Mouse (Mus musculus) lung, adult 18-20 months (tissue): Measurements from ENCODE around the gene Ift88.

Experiments
- DNase-seq, 2 experiments: peaks; one replicate each; pipeline ENCODE4 v3.0.0; 2022; ENCODE audit warnings: mixed read lengths in 2 of 2

Ift88 gene

DNA sequence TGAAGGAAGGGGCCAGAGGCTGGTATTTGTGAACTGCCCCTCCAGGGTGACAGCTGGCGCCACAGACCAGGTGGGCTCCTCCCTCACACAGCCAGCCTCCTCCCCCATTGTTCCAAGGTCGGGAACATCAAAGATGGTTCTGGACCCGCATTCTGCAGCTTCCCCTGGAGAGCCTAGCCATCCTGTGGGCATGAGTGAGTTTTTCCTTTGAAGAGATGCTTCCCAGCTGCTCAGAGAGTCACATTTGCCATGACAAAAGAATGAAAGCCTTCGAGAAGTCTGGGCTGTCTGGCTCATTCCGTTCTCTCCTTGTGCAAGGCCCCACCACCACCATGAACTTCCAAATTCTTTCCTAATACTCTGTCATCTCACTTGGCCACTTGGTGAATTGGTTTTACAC is 110.5 kb downstream of the Ift88 start:
- DNase-seq, result peak in 1 of 2 experiments; percentile 51

DNA sequence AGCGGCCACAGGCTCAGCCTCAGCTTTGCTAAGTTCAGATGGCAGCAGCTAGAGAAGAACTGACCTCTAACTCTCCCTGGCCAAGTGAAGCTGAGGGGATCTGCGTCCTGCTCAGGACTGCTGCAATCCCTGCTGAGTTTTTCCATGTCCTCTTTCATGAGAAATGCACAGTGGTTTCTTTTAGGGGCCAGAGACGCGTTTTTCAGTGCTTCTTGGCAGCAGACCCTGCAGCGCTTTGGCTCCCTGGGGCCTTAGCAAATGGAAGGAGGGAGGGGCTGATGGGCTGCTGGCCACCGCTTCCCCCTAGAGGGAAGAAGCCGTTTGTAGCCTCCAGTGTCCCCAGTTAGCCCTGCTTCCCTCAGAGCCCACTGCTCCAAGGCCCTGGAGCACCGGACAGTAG is 111.1 kb downstream of the Ift88 start:
- DNase-seq, result no peak

DNA sequence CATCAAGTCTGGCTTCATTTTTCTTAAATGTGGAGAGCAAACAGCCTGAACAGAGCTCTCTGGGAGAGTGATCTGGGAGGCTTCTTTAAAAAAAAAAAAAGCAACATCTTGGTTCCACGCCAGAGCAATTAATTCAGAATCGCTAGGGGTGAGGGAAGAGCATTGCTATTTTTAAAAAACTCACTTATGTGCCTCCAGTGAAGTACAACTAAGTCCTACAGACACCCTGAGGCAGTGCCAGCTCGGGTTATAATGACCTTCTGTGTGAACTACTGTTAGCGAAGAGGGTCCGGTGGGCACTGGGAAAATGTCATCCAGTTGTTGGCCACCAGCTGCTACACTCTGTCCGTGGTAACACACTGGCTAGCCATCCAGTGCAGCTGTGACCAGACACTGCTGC is 111.8 kb downstream of the Ift88 start:
- DNase-seq, result no peak

DNA sequence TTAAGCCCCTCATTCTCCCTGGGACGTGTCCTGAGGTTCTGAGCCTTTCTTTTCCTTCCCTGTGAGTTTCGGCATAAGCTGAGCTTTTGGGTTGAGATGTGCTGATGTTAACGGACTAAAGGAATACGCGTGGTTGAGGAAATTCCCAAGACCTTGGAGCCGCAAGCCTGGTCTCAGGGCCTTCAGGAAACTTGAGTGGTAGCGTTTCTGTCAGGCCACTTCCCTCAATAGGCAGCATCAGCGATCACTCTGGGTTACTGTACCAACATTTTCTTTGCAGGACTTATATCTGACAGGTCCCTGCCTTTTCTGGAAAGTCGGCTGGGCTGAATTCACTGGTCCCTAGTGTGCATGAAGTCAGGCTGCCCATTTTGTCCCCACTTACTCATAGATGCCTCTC is 113.0 kb downstream of the Ift88 start:
- no peak for DNase-seq

DNA sequence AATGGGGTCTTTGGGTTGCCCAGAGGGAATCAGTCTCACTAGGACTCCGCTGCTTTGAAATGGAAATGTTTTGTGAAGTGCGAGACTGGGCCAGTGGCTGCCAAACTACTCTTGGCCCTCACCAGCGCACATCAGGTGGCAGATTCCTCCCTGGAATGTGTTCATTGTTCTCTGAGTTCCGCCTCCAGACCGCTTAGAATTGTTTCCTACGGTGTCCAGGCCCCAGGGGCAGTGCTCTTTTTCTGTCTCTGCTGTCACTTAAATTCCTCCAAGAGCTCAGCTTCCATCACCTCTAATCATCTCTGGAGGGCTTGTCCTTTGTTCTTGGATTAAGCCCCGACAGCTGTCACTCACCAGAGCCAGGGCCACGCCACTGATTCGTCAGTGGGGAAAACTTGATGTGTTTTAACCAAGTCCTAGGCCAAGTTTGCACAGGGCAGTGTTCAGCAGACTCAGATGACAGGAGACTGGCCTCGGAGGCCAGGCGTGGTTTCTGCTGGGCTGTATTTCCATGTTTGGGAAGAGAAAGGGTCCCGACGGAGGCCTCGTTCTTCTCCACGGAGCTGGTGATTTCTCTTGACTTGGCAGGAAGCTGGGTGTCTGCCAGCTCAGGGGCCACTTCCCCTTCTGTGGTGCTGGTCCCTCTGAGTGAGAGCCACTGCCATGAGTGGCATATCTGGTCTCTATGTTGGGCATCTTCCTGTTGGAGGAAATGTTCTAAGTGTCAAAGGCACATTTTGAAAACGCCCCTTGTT is 113.6 kb downstream of the Ift88 start:
- no peak for DNase-seq

DNA sequence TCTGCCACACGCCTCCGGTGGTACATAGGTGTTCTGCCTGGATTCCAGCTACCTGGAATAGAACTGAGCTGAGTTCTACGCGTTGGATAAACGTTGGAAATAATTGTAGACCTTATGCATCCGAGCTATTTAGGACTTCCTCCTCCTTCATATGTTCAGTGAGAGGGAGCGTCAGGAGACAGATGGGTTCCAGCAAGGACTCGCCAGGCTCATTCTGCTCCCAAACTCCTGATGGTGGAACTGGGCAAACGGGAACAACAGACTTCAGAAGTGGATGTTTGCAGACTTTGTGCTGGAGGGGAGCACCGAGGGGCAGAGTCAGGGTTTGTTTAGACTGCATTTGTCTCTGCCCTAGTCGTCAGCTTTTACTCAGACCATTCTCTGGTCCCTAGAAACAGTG is 116.8 kb downstream of the Ift88 start:
- DNase-seq, result no peak

DNA sequence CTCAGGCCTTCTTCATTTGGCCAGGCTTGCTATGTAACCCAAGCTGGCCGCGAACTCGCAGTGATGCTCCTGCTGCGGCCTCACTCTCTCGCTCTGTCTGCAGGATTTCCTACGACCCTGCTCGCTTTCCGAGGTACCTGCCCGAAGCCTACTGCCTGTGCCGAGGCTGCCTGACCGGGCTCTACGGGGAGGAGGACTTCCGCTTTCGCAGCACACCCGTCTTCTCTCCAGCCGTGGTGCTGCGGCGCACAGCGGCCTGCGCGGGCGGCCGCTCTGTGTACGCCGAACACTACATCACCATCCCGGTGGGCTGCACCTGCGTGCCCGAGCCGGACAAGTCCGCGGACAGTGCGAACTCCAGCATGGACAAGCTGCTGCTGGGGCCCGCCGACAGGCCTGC is 118.4 kb downstream of the Ift88 start:
- DNase-seq, result no peak

DNA sequence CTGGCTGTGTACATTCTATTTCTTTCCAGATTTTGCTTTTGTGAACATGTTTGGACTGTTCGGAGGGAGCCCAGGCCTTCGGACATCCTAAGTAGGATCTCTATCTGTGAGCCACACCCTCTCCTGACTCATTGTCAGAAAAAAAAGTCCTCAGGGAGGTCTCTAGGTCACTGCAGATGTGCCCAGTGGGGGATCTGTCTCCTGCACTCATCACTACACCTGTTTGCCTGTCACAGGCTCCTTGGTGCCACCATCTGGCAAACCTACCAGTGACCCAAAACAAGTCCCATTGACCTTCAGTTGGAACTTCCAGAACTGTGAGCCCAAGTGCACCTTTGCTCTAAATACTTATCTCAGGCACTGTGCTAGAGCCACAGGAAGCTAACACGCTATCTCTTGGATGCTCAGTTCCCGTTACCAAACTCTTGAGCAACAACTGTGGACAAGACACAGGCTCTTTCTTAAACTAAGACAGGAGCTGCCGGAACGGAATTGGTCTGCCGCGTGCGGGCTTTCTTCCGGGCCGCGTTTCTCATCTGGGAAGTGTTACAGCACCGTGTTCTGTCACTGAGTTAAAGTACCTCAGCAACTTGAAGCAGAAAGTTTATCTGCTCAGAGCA is 119.7 kb downstream of the Ift88 start:
- no peak for DNase-seq

DNA sequence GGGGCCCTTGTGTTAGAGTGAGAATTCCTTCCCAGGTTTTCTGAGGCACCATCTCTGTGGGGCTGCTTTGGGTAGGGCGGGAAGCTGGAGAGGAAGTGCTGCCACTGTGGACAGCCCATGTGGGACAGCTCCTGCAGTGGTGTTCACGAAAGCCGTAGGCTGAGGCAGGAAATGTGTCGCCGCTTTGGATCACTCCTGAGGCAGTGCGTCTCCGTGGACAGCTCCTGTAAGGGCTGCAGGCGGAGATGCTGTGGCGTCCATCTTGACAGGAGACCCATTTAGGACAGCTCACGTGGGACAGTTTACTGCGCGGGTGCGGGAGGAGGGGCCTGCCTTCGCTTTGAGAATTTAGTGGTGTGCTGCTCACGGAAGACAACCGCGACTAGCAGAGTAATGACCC is 121.7 kb downstream of the Ift88 start:
- no peak for DNase-seq

DNA sequence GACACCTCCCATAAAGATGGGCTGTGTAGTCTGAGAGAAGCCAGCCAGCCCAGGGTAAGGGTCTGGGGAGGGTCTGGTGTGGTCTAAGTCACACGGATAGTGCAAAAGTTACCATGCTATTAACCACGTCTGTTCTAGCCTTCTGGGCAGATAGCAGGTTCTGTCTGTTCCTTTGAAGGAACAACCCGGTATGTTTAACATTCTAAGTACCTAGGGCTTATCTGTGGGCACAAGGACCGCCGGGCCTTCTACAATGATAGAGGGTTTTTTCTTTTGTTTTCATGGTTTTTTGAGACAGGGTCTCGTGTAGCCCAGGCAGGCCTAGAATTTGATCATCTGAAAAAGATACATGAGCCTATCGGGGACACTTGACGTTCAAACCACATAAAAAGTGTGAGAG is 122.3 kb downstream of the Ift88 start:
- no peak for DNase-seq

DNA sequence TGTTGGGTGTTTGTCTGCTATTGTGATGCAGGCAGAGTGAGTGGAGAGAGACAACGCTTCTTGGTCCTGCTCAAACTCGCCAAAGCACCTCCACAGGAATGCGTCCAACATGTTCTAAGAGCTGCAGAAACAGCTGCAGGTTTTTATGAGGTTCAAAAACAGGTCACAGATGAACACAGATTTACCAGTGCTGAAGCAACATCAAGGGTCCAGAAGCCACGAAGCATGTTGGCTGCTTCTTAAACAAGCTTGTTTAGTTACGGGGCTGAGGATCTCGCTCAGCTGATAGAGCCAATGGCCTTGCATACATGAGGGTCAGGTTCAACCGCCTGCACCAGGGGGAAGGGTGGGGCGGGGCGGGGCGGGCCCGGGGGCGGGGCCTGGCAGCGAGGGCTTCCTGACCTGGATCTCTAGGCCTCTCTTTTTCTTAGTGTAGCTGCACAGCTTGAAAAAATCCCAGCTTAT is 122.7 kb downstream of the Ift88 start:
- DNase-seq, result no peak

DNA sequence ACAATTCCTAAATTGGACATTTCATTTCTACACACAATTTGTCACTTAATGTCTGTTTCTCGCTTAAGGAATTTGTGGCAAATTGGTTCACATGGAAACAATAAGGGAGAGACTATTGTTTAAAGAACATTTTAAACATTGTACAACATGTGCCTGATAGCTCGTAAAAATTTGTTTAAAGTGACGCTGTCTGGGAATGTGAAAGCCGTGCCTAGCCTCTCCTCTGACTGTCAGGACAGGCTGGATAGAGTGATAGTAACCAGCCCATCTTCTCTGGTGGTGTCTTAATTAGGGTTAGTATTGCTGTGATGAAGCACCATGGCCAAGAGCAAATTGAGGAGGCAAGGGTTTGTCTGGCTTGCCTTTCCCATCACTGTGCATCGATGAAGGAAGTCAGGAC is 123.2 kb downstream of the Ift88 start:
- DNase-seq, result no peak

DNA sequence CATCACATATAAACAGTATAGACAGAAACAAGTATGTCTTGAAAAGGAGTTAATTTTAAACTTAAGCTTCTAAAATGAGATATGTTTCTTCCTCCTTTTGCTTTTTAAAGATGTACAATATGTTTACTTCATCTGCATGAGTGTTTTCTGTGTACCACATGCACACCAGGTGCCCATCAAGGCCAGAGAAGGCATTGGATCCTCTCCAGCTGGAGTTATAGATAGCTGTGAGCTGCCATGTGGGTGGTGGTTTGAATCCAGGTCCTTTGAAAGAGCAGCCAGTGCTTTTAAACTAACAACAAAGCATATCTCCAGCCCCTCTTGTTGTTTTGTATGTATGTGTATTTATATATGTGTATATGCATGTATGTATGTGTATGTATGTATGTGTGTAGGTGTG is 129.1 kb downstream of the Ift88 start:
- no peak for DNase-seq

DNA sequence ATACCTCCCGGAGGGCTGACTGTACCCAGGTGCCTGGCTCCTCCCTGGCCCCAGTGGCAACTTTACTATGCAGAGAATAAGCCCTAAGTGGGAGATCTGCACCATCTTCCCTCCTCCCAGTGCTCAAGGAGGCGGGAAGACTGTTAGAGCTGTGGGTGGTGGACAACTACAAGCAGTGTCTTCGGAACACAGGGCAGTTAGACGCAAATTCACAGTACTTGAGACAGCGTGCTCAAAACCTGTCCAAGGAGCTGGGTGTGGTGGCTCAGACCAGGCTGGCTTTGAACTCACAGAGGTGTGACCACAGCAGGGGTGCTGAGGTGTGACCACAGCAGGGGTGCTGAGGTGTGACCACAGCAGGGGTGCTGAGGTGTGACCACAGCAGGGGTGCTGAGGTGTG is 130.6 kb downstream of the Ift88 start:
- DNase-seq, result no peak

DNA sequence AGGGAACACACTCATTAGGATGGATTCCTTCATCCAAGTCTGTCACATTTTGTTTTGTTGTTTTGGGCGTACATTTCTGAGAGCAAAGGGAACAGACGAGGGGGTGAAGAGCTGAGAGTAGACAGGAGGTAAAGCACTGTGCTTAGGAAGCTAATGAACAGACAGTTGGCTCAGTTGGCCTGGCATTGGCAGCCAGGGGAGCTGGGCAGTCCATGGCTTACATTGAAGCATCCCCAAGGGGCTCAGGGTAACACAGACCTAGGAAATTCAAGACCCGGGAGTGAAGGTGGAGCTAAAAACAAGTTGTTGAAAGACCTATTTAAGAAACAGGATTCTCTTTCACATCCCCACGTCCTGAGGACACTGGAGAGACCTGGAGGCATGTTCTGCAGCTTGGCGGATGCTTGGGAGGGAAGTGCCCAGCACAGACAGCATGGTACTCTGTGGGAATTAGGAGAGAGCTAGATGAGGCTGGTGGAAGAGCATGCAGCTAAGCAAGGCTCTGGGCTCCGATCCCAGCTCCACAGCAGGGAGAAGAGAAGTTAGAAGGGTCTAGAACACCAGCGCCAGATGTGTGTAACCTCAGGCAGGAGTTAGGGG is 131.7 kb downstream of the Ift88 start:
- no peak for DNase-seq

DNA sequence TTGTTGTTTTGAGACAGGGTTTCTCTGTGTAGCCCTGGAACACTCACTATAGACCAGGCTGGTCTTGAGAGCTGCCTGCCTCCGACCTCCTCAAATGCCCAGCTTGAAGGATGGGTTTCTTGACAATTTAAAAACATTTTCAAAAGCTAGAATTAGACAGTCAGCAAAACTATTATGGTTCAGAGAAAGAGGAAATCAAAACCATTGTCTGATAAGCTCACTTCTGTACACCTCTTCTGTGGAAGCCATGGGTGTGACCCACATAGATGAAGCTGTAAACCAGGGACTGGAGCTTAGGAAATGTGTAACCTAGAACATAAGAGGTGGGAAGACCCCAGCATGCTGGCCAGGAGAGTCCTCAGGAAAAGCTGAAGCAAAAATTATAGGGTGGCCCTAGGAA is 133.1 kb downstream of the Ift88 start:
- no peak for DNase-seq

DNA sequence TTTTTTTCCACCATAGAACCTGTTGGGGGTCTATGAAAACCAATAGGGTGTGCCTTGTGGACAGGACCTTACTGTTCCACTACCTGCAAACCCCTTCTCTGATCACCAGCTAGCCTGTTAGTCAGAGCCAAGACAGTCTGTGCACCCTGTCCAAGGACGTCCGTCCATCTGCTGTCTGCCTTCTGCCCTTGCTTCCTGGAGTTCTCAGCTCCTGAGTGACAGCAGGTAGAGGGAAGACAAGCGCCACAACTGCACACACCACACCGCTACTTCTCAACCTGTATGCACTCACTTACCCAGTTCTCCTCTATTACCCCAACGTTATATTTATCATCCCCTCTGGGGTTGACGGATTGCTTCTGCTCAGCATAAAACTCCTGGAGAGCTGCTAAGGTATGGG is 141.8 kb downstream of the Ift88 start:
- no peak for DNase-seq
